Mouse (Mus musculus) heart, adult 8-10 months (tissue): Measurements from ENCODE around the gene Dph1. TPM values are rescaled to one million over a fixed set of nuclear protein-coding genes. Genes with fewer than 3 reads are reported as not detected.

Experiments used
- DNase-seq: peaks from one replicate; pipeline ENCODE4 v3.0.0; 2022; ENCODE audit warnings: low spot score
- total RNA-seq, 4 experiments: library from RNA; stranded (reverse); gene quantifications; 2 replicates each; pipeline ENCODE4 v1.2.4; 2022

Gene Dph1
- total RNA-seq, result 10 to 100 TPM in 2 of 4 experiments, 1 to 10 TPM in 2; 8.1 to 11.2 (median 9.7) TPM

DNA sequence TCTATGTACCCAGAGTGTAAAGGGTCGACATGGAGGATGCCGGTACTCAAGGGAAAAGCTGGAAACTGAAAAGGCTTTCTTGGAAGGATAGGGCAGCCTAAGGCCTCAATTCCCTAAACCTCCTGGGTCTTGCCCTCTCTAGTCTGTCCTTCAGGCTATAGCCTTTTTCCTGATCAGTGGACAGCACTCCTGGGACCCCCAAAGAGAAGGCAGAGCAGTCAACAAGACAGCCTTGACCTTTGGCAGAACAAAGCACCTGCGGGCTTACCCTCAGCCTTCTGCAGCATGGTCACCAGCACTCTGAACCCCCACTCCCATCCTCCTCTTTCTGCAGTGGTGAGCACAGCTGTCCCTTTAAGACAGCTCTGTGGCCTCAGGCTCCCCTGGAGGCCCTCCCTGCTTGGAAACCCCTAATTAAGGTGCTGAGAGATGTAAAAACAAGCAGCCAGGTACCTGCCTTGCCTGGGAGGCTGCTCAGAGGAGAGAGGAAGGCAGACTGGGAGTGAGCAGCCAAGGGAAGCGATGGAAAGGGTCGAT lies at the start of gene Dph1:
Dph1 (minus strand) TSS at position 337 of the 537 bp plus-strand sequence.
- DNase-seq, result no peak

DNA sequence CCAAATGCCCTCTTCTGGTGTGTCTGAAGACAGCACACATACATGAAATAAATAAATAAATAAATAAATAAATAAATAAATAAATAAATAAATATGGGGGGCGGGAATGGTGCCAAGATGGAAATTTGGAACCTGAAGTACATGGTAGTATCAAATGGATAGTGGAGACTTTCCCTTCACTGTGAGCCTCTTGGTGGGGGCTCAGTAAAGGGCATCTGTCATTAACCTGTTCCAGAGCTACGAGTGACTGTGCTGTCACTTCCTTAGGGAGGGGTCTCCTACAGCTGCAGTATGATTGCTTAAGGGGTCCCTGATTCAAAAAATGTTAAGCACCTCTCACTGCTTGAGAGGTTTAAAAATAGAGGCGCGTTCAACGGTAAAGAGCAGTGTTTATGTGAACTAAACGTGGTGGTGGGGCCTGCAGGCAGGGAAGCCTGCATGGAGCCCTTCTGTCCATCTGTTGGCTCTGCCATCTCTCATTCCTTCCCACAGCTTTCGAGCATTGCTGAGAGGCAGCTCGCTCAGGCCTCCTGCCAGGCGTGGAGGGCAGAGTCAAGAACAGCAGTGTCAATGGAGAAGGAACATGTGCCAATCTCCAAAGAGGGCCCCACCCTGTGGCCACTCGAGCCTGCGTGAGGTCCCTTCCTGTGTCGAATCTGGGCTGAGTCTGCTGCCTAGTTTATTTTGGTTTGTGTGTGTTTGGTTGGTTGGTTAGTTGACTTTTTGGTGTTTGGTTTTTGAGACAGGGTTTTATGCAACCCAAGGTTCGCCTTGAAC lies 49.3 kb upstream of the Dph1 start:
- peak; percentile 54 for DNase-seq

DNA sequence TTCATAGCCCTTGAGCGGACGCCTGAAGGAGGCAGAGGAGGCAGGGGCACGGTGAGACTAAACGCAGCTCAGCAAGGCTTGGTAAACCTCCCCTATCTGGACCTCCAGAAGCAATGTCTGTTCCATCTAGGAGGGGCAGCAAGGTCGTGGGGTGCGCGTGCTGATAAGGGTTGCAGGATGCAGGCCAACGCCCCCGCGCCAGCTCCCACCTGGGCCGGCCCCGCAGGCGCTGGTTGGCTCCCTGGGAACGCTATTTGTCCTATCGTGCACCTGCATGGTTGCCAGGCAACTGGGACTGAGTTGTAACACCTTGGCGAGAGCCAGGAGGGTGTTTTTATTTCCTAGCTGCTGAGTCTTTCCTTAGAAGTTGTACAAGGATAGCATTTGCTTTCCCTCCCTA lies 43.7 kb upstream of the Dph1 start:
- DNase-seq, result no peak

DNA sequence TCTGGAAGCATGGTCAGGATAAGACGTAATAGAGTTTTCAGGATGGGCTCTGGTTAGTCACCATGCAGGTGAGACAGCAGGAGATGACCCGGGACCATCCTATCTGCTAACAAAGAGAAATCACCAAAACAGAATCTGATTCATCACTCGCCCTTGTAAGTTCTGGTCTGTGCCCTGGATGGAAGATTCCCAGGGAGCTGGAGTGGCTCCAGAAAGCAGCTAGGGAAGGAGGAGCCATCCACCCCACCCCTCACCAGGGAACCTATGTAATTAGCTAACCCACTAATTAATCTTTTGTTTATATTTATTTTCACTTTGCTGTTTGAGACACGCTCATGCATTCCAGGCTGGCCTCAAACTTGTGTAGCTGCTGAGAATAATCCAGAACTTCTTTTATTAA lies 41.4 kb upstream of the Dph1 start:
- no peak for DNase-seq

DNA sequence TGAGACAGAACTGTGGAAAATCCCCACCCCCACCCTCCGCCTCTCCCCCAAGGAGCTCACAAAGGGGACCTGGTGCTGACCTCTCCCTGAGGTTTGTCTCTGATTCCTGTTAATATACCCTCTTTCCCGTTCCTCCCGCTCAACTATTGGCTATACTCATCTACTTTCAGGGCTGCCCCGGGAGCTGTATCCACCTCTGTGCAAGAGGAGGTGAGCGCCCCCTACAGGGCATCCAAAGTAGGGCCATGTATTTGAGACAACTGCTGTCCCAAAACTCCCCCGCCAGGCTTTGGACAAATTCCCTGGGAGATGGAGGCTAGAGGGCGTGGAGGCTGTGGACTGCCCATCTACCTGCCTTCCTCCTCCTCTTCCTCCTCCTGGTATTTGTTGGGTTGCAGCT lies 40.7 kb upstream of the Dph1 start:
- DNase-seq, result peak; percentile 52

DNA sequence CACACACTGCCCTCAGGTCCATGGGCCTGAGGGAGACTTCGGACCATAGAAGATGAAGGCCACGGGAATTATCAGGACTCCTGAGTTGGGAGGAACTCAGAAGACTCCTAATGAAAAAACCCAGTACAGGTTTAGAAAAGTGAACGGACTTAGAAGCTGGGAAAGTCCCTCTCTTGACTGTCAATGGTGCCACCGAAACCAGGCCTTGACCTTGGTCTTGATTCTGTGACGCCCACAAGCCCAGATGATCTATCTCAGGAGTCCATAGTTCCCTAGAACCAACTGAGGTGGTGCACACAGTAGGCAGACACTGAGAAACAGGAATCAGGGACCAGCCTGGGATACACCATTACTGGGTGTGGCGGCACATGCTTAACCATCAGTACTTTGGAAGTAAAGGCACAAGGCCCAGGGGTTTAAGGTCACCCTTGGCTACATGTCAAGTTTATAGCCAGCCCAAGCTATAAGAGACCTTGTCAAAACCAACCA lies 39.3 kb upstream of the Dph1 start:
- DNase-seq, result no peak

DNA sequence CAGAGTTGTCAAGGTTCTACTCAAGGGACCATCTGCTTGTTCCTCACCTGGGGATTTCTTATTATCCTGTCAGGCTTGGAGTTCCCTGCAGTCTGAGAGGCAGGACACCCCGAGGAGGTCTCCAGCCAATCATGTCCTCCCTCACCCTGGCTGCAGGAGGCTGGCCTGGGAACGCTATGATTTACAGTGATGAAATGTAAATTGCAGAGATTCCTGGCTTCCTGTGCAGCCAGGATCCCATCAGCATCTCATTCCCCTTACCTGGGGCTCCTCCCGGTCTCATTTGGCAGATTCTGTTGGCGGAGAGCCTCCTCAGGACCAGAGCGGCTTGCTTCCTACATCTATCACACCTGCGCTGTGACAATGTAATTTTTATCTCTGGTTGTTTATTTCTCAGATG lies 38.2 kb upstream of the Dph1 start:
- no peak for DNase-seq

DNA sequence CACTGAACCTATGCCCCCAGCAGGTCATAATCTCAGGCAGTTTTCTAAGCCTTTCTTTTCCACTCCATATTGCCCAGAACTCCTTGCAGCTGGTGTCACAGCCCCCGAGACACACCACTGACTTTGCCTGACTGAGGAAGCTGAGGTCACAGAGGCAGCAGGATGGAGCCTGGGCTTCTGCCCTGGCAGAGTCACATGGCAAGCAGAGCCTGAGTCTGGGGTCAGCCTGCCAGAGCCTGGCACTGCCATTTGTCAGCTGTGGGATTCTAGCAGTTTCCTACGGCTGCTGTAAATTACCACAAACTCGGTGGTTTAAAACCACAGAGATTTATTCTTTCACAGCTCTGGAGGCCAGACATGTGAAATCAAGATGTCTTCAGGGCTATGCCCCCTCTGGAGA lies 36.6 kb upstream of the Dph1 start:
- no peak for DNase-seq

DNA sequence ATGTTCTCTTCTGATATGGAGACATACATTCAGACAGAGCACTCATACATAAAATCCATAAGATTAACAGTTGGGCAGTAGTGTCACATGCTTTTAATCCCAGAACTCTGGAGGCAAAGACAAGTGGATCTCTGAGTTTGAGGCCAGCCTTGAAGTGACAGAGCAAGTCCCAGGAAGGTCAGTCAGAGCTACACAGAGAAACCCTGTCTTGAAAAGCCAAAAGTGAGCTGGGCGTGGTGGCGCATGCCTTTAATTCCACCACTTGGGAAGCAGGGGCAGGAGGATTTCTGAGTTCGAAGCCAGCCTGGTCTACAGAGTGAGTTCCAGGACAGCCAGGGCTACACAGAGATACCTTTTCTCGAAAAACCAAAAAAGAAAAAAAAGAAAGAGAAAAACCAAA lies 33.8 kb upstream of the Dph1 start:
- no peak for DNase-seq

DNA sequence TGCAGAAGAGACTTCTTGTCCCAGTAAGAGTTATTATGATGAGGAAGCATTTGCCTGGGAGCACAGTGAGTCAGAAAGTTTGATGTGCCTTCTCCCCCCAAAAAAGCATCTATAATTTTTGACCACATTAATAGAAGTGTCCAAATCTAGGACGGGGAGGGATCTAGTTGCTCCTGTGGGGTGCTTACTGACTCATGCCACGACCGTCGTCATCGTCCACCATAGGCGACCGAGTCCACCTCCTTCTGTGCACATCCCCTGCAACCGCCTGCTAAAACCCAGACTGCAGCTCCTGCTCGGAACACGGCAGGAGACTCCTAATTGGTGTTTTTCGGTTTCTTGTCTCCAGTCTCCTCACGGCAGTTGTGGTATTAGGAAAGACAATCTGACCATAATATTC lies 33.0 kb upstream of the Dph1 start:
- no peak for DNase-seq

DNA sequence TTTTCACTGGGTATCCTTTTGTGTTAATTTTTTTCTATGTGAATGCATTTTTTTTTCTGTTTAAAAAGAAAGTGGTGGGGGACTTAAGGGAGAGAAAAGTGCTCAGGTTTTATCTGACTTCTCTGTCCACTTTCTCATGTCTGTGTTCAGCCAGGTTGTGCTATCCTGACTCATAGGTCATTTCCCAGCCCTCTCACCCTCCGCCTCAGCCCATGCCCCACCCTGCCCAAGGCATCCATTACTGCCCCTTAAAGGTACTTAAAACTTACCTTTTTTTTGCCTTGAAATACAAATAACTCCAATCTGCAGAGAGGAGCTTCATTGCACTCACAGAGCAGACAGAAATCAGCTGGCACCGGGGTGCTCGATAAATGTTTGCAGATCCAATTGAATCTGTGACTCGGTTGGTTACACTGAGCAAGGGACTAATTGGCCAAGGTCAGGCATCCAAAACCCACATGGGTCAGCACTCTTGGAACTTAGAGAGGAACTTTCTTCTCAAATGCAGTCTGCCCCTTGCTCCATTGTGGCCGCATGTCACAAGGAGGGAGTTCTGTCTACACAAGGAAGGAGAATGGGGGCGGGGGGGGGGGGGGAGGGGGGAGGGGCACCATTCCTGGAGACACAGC lies 29.6 kb upstream of the Dph1 start:
- no peak for DNase-seq

DNA sequence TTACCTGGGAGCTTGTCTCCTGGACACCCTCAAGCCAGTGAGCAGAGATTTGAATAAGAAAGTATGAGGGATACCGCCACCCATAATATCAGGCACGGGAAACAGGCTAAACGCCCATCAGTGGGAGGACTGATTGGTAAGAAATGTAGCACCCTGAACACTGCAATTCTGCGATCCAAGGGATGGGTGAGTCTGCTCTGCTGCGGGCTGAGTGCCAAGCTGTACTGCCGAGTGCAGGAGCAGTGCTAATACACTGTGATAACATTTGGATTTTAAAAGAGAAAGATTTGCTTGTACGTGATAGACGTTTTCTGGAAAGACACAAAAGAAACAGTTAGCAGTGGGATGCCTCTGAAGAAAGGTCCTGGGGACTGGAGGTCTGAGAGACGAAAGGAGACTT lies 29.1 kb upstream of the Dph1 start:
- DNase-seq, result peak; percentile 24

DNA sequence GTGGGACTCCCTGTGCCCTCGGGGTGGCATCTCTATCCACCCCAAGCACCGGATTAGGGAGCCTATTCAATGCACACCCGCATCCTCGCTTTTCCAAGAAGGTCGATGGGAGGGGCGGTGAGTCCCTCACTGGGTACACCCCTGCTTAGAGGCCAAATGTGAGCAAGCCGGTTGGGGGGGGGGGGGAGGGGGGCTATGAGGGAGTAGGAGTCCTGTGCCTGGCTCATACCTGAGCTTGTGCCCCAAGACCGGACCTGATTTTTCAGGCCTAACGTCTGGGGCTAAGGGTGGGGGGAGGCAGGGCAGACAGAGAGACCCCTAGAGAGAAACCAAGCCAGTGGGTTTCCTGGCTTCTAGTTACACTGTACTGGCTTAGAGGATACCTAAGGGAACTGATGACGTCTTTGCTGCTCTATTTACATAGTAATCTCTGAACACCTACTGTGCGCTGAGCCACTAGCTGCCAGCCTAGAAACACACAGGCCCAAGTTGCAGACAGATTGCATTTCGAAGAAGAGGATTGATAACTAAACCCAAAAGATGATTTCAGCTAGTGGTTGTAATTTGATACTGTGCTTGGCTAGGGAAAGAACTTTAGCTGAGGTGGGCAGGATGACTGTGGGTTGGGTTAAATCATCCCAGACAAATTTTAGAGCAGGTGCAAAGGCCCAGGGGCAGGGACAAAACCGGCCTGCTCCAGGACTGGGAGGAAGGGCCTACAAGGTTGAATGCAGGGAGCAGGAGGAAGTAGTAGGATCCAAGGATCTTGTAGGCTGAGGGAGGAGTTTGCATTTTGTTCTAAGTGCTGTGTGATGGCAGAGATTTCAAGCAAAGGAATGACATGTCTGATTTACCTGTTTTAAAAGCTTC lies 23.3 kb upstream of the Dph1 start:
- DNase-seq, result no peak

DNA sequence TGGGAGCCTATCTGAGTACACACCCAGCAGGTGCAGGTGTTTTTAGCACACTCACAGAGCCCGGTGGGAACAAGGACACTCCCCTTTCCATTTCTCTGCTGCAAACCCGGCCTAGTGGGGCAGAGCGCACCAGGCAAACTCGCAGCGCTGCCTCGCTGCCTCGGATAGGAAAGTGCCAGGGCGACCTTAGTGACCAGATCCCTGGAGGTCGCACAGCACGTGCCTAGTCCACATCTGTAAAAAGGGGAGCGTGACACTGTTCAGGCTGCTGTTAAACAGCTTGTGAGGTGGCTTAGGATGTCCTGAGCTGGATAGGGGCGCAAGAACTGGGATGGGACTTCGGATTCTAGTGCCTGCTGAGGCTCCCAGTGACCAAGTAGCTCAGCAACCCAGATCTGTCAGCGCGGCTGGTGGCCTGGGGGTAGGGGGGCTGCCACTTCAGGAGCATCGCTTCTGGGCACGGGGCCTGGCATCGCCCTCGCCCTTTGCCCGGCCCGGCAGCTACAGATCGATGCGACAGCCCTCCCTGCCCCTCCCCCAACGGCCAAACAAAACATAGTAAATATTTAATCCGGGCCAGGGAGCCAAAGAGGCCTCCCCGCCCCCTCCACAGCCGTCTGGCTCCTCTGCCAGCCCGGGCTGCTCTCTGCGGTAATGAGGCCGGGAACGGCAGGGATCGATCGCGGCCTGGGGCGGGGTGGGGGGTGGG lies 22.5 kb upstream of the Dph1 start:
- no peak for DNase-seq

DNA sequence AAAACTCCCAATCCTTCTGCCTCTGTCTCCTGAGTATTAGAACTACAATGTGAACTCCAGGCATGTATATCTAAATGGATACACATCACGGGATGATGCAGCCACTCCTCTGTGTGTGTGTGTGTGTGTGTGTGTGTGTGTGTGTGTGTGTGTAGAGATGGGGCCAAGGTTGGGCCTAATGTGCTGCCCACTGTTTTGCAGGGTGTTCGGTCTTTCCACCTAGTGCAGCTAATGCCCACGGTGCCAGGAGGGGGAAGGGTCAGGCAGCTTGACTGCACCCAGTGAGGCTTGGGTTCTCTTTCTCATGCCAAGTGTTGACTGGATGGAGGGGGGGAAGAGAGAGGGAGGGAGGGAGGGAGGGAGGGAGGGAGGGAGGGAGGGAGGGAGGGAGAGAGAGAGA lies 21.8 kb upstream of the Dph1 start:
- DNase-seq, result no peak

DNA sequence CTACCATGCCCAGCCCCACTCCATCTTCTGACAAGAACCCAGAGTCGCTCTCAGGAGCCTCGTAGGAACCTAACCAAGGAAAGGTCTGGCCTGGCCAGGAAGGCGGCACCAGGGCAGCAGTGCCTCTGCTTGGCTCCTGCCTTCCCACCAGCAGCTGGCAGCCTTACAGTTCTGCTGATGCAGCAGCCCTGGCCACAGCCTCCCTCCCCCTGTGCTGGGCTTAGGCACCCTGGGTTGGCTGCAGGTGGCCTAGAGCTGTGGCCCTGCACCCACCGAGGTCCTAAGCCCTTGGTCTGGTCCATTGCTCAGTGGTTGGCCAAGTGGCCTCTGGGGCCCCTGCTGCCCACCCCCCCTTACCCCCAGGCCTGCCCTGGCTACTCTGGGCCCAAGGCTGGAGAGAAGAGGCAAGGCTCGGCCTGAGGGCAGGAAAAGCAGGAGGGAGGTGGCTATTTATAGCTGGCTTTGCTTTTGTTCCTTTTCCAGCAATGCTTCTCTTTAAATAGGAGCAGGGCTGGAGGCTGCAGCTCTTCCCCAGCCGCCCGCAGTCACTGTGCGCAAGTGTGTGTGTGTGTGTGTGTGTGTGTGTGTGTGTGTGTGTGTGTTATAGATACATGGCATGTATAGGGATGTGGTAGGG lies 21.1 kb upstream of the Dph1 start:
- peak; percentile 31 for DNase-seq

DNA sequence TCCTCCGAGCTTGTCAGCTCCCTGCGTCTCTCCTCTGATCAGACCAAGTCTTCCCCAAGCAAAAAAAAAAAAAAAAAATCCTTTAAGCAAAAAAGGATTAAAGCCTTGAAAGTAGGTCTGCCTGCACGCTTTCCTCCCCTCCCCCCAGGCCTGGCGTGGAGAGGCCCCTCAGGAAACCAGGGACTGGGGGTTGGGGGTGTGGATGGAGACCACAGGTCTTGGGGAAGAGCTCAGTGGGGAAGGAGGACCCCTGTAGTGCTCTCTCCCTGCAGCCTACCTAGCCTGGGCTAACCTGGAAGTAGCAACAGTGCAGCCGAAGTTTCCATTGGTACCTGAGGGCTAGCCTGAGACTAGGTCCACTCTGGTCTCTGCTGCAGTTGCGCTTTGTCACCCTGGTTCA lies 19.7 kb upstream of the Dph1 start:
- no peak for DNase-seq

DNA sequence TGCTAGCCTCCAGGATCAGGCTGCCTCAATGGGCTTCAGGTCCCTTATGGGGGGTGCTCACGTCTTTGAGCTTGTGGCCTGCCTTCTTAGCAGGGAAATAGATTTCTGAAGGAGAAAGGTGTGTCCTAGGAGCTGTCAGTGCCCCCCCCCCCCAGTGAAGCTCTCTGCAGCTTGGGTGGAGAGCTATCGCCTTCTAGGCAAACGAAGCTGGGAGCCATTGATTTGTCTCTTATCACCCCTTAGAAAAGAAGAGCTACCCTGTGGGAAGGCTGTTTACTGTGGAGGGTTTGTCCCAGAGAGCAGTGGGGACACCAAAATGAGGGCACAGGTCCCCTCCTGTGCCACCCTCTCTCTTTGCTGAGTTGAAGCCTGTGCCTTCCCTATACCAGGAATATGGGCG lies 19.1 kb upstream of the Dph1 start:
- DNase-seq, result no peak

DNA sequence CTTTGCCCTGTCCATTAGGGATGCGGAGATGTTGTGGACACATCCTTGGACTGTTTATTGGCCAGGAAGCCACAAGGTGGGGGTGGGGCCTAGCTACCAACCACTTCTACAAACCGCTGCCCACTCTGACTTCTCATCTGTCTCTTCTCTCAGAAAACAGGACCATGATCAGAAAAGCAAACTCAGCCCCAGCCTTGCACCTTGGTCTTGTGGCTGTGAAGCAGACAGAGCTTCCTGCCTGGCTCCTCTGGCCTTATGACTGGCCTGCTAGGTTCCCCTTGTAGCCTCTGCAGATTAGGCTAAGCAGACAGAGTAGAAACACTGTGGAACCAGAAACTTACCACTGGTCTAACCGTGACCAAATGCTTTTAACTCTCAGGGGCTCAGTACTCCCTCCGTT lies 18.3 kb upstream of the Dph1 start:
- DNase-seq, result no peak

DNA sequence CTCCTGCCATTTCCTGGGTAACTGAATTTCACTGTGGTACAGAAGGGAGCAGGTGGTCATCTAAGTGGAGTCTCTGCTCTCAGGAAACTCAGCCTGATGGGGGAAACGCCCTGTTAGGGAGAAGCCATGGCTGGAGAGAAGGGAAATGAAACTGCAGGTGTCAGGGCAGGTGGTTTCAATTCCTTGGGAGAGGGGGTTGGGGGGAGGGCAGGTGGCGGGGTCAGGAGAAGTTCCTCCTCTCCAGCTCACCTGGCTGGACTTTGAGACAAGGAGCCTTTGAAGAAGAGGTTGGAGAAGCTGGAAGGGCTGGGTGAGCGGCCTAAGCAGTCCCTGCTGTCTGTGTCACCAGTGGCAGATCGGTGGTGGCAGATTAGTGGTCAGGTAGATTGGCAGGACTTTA lies 15.3 kb upstream of the Dph1 start:
- no peak for DNase-seq

DNA sequence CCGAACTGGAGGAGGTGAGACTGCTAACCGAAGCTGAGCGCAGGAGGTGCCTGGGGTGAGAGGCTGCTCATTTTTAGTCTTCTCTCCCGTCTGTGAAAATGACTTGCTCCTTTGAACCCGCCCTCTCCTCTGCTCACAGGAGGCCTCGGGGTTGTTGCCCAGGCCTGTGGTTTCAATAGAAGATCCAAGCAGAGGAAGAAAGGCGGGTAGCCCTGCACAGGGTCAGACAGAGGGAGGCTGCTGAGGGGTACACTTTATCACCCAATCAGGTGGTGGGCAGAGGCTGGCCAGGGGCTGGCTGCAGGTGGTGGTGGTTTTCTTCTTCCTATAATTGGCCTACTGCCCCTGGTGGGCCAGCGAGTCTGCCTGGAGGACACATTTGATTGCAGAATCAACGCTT lies 13.4 kb upstream of the Dph1 start:
- no peak for DNase-seq
